Mouse (Mus musculus): ENCODE measurements around the gene Zfhx3.

GRCm38 (mm10) chr8:108835143-108835542 lies 892.7 kb downstream of the Zfhx3 start:
- no peak for TF ChIP-seq CTCF (IDR thresholded peaks at IDR 0.05; ENCODE audit: low read depth)
- no peak for TF ChIP-seq EP300 (IDR thresholded peaks at IDR 0.05; ENCODE audit: low read depth)

All from liver, embryonic 14.5 days (tissue).